In genomic region chr10:80148610-80149290, GRCm38 (mm10) we compare ENCODE assay signal across 8 mouse cellular contexts. TPM values are rescaled to one million over a fixed set of nuclear protein-coding genes. Genes with fewer than 3 reads are reported as not detected.
DNase-seq lines count a peak whose midpoint lies in the region; ATAC-seq and TF ChIP-seq lines count a peak whose summit lies in the region.

No protein-coding gene starts in this region.

- H3K27me3 ChIP-seq in MEL (ENCODE audit: control insufficient read depth in 1 of 2, insufficient read depth in 2 of 2, low read length in 2 of 2): no peaks in the 10 kb centered on the region
- no peaks in the 10 kb centered on the region for H3K27me3 ChIP-seq in forebrain, embryonic 16.5 days (replicated peaks; ENCODE audit: control insufficient read depth, insufficient read depth, low read length)
- no peaks in the 10 kb centered on the region for H3K27me3 ChIP-seq in lung, postnatal 0 days (replicated peaks; ENCODE audit: insufficient read depth, low read length)

- peak overlapping the region; percentile 77 for H3K9ac ChIP-seq in MEL (ENCODE audit: control insufficient read depth, low read depth, low read length, poor library complexity, severe bottlenecking)
- peak overlapping the region; percentile 98 for H3K9ac ChIP-seq in forebrain, embryonic 16.5 days (replicated peaks; ENCODE audit: low read depth, low read length)
- peak overlapping the region; percentile 83 for H3K9ac ChIP-seq in lung, postnatal 0 days (replicated peaks; ENCODE audit: low read depth)

- TF ChIP-seq EP300 in MEL (IDR thresholded peaks at IDR 0.05; ENCODE audit: low read depth in 1 of 2, low read length in 2 of 2): no peak; a peak in 2 of 4 replicates
- no peak; the same call in 1 of the 2 replicates for TF ChIP-seq EP300 in lung, postnatal 0 days (IDR thresholded peaks at IDR 0.05)

- H3K36me3 ChIP-seq in MEL (ENCODE audit: control insufficient read depth in 1 of 2, insufficient read depth in 2 of 2, low read length in 2 of 2): peaks cover 0 to 20% of the 10 kb centered on the region in 2 experiments; a peak in 2 of 4 replicates
- peaks cover under 1% of the 10 kb centered on the region for H3K36me3 ChIP-seq in forebrain, embryonic 16.5 days (ENCODE audit: control insufficient read depth, insufficient read depth)
- peaks cover 12% of the 10 kb centered on the region; the same call in 1 of the 2 replicates for H3K36me3 ChIP-seq in lung, postnatal 0 days (ENCODE audit: insufficient read depth, low read length)

- H3K4me3 ChIP-seq in MEL (ENCODE audit: control insufficient read depth in 1 of 2, insufficient read depth in 1 of 2, low read depth in 2 of 2, low read length in 2 of 2): peak overlapping the region; percentile 62 to 82
- peak overlapping the region; percentile 63 for H3K4me3 ChIP-seq in forebrain, embryonic 16.5 days (replicated peaks; ENCODE audit: low read length)
- H3K4me3 ChIP-seq in lung, postnatal 0 days (ENCODE audit: low read depth, low read length): peak overlapping the region; percentile 85

- peak overlapping the region; percentile 70 for H3K4me2 ChIP-seq in forebrain, embryonic 16.5 days (ENCODE audit: low read length)
- peak overlapping the region; percentile 90 for H3K4me2 ChIP-seq in lung, postnatal 0 days (replicated peaks; ENCODE audit: low read depth, low read length)

- peaks cover 0 to 46% of the 10 kb centered on the region in 2 experiments; a peak in 2 of 4 replicates for H3K4me1 ChIP-seq in MEL (ENCODE audit: control insufficient read depth in 1 of 2, insufficient read depth in 2 of 2, low read length in 2 of 2)
- peaks cover 34% of the 10 kb centered on the region for H3K4me1 ChIP-seq in forebrain, embryonic 16.5 days (replicated peaks; ENCODE audit: control insufficient read depth, insufficient read depth, low read length)
- peaks cover 30% of the 10 kb centered on the region for H3K4me1 ChIP-seq in lung, postnatal 0 days (ENCODE audit: insufficient read depth, low read depth, low read length)

- no peaks in the 10 kb centered on the region for H3K9me3 ChIP-seq in MEL (replicated peaks; ENCODE audit: insufficient read depth, low read length)
- H3K9me3 ChIP-seq in forebrain, embryonic 16.5 days (ENCODE audit: control insufficient read depth, low read length): no peaks in the 10 kb centered on the region
- H3K9me3 ChIP-seq in lung, postnatal 0 days (ENCODE audit: low read length): no peaks in the 10 kb centered on the region

- intact Hi-C loops in heart, postnatal 36 days (cut with DNase I): loop anchor here (1.0 kb wide), 1 partner anchor 17 kb away; the partner anchor contains the start of gene Cirbp

- peak; percentile 43 for TF ChIP-seq RAD21 in MEL (IDR thresholded peaks at IDR 0.05; ENCODE audit: low read depth, low read length)

- WGBS in forebrain, embryonic 16.5 days: under 1% methylated on average over 57 of the region's 57 CpGs
- WGBS in lung, postnatal 0 days: under 1% methylated on average over 50 of the region's 57 CpGs

- TF ChIP-seq POLR2A in MEL (IDR thresholded peaks at IDR 0.05; ENCODE audit: control insufficient read depth in 1 of 2, insufficient read depth in 1 of 2, low read depth in 1 of 2, low read length in 2 of 2, poor library complexity in 1 of 2): no peak

- ATAC-seq in forebrain, embryonic 16.5 days: peak; percentile 51
- peak; percentile 55 for ATAC-seq in lung, postnatal 0 days

- peaks cover 38% of the 10 kb centered on the region for H3K79me2 ChIP-seq in MEL (ENCODE audit: control insufficient read depth, insufficient read depth, low read length, poor library complexity)

- H3K27ac ChIP-seq in MEL (ENCODE audit: control insufficient read depth, low read depth, low read length): peak overlapping the region; percentile 86
- H3K27ac ChIP-seq in forebrain, embryonic 16.5 days (ENCODE audit: low read length): peak overlapping the region; percentile 100
- peak overlapping the region; percentile 100 for H3K27ac ChIP-seq in lung, postnatal 0 days (ENCODE audit: low read length)

- DNase-seq in MEL (ENCODE audit: low read depth, low spot score): peak; percentile 95
- peak; percentile 94 to 98 for DNase-seq in cerebellum, adult 18-20 months
- peak; percentile 96 to 97 for DNase-seq in heart, postnatal 36 days
- peak; percentile 94 for DNase-seq in layer of hippocampus, adult 9-11 months
- peak; percentile 97 for DNase-seq in lung, postnatal 0 days (ENCODE audit: low spot score)
- peak; percentile 96 for DNase-seq in ovary, postnatal 36 days (ENCODE audit: low spot score)
- DNase-seq in thymus, postnatal 14 days: peak; percentile 96

- TF ChIP-seq CTCF in MEL (IDR thresholded peaks at IDR 0.05 in 2 of 3, conservative IDR thresholded peaks at IDR 0.05 in 1 of 3; ENCODE audit: control insufficient read depth in 1 of 3, insufficient read depth in 1 of 3, low read depth in 2 of 3, low read length in 3 of 3, poor library complexity in 1 of 3, severe bottlenecking in 1 of 3): peak; percentile 23 to 88 (median 81); a peak in 5 of 6 replicates
- TF ChIP-seq CTCF in lung, postnatal 0 days (IDR thresholded peaks at IDR 0.05): peak; percentile 79

TF ChIP-seq in MEL, 35 proteins besides CTCF, POLR2A, EP300 and RAD21 (continues in another document):
- TF ChIP-seq SIN3A (IDR thresholded peaks at IDR 0.05; ENCODE audit: low read length) (peak; percentile 89), TBP (IDR thresholded peaks at IDR 0.05; ENCODE audit: low read depth, low read length) (no peak), MYC (IDR thresholded peaks at IDR 0.05; ENCODE audit: low read depth, low read length) (peak; percentile 73; the same call in 1 of the 2 replicates), CHD1 (IDR thresholded peaks at IDR 0.05; ENCODE audit: low read depth, low read length) (0 out of 2 replicates have a peak, but pooled peaks have one; percentile 49), JUND (IDR thresholded peaks at IDR 0.05; ENCODE audit: low read depth, low read length) (no peak), TCF12 (IDR thresholded peaks at IDR 0.05; ENCODE audit: low read depth, low read length) (peak; percentile 11; the same call in 1 of the 2 replicates), ZNF384 (IDR thresholded peaks at IDR 0.05; ENCODE audit: low read depth, low read length) (peak; percentile 95), ZKSCAN1 (IDR thresholded peaks at IDR 0.05; ENCODE audit: low read depth, low read length) (no peak), ELF1 (IDR thresholded peaks at IDR 0.05; ENCODE audit: low read depth, low read length) (0 out of 2 replicates have a peak, but pooled peaks have one; percentile 22), ZMIZ1 (IDR thresholded peaks at IDR 0.05; ENCODE audit: low read depth, low read length) (peak; percentile 61; the same call in 1 of the 2 replicates), RCOR1 (IDR thresholded peaks at IDR 0.05; ENCODE audit: low read depth, low read length) (0 out of 2 replicates have a peak, but pooled peaks have one; percentile 8), NRF1 (IDR thresholded peaks at IDR 0.05; ENCODE audit: insufficient read depth, low read depth, low read length, poor library complexity, severe bottlenecking) (peak; percentile 68), MAZ (IDR thresholded peaks at IDR 0.05; ENCODE audit: low read depth, low read length) (peak; percentile 95), MAX (IDR thresholded peaks at IDR 0.05; ENCODE audit: low read length) (0 out of 2 replicates have a peak, but pooled peaks have one; percentile 29), MXI1 (IDR thresholded peaks at IDR 0.05; ENCODE audit: low read depth, low read length) (peak; percentile 71), CHD2 (IDR thresholded peaks at IDR 0.05; ENCODE audit: low read length) (no peak), SMC3 (IDR thresholded peaks at IDR 0.05; ENCODE audit: low read depth, low read length) (peak; percentile 63)

RNA-seq across cellular contexts. Expression of gene Midn, which starts 0.7 kb away (rescaled TPM):
- 8.1 and 8.3 TPM in 2 replicates for total RNA-seq in MEL (2012; rRNA removed)
- polyA plus RNA-seq in MEL (2012; ENCODE audit: insufficient read depth in 1 of 2, insufficient read length in 2 of 2, low read depth in 1 of 2, low replicate concordance in 2 of 2, missing spikeins in 1 of 2): 10 to 100 TPM in 1 of 2 experiments, not detected in 1; 26.7 TPM
- 26.5 and 30.9 TPM in 2 replicates for polyA plus RNA-seq in forebrain, embryonic 16.5 days (2015; fragmentation: Nextera tagmentation; extraction: Ambion mirVana)
- total RNA-seq in heart, postnatal 36 days (2021): 100 to 1,000 TPM in 1 of 2 experiments, 10 to 100 TPM in 1; 99.9 to 117 TPM
- 13.2 and 14.2 TPM in 2 replicates for polyA plus RNA-seq in lung, postnatal 0 days (2015; fragmentation: Nextera tagmentation; extraction: Ambion mirVana)

RNA-seq across cellular contexts. Expression of gene Cbarp, which starts 8.1 kb away (rescaled TPM):
- 4.8 and 6.8 TPM in 2 replicates for total RNA-seq in MEL (2012; rRNA removed)
- polyA plus RNA-seq in MEL (2012; ENCODE audit: insufficient read depth in 1 of 2, insufficient read length in 2 of 2, low read depth in 1 of 2, low replicate concordance in 2 of 2, missing spikeins in 1 of 2): 10 to 100 TPM in 1 of 2 experiments, not detected in 1; 19.3 TPM
- 33.0 and 44.5 TPM in 2 replicates for polyA plus RNA-seq in forebrain, embryonic 16.5 days (2015; fragmentation: Nextera tagmentation; extraction: Ambion mirVana)
- total RNA-seq in heart, postnatal 36 days (2021): 1 to 10 TPM; 2.0 to 4.7 TPM
- polyA plus RNA-seq in lung, postnatal 0 days (2015; fragmentation: Nextera tagmentation; extraction: Ambion mirVana): 5.1 and 5.5 TPM in 2 replicates

RNA-seq across cellular contexts. Expression of gene Atp5d, which starts 10.3 kb away (rescaled TPM):
- total RNA-seq in MEL (2012; rRNA removed): 308 and 324 TPM in 2 replicates
- polyA plus RNA-seq in MEL (2012; ENCODE audit: insufficient read depth in 1 of 2, insufficient read length in 2 of 2, low read depth in 1 of 2, low replicate concordance in 2 of 2, missing spikeins in 1 of 2): 100 to 1,000 TPM; 300 to 657 TPM
- 404 and 433 TPM in 2 replicates for polyA plus RNA-seq in forebrain, embryonic 16.5 days (2015; fragmentation: Nextera tagmentation; extraction: Ambion mirVana)
- 1,000 to 10,000 TPM; 1,105 to 1,168 TPM for total RNA-seq in heart, postnatal 36 days (2021)
- 463 and 491 TPM in 2 replicates for polyA plus RNA-seq in lung, postnatal 0 days (2015; fragmentation: Nextera tagmentation; extraction: Ambion mirVana)

RNA-seq across cellular contexts. Expression of gene Cirbp, which starts 17.0 kb away (rescaled TPM):
- total RNA-seq in MEL (2012; rRNA removed): 21.2 and 27.2 TPM in 2 replicates
- polyA plus RNA-seq in MEL (2012; ENCODE audit: insufficient read depth in 1 of 2, insufficient read length in 2 of 2, low read depth in 1 of 2, low replicate concordance in 2 of 2, missing spikeins in 1 of 2): 10 to 100 TPM in 1 of 2 experiments, not detected in 1; 56.6 TPM
- 318 and 335 TPM in 2 replicates for polyA plus RNA-seq in forebrain, embryonic 16.5 days (2015; fragmentation: Nextera tagmentation; extraction: Ambion mirVana)
- 10 to 100 TPM; 48.2 to 67.0 TPM for total RNA-seq in heart, postnatal 36 days (2021)
- 203 and 305 TPM in 2 replicates for polyA plus RNA-seq in lung, postnatal 0 days (2015; fragmentation: Nextera tagmentation; extraction: Ambion mirVana)

RNA-seq across cellular contexts. Expression of gene 1600002K03Rik, which starts 24.0 kb away (rescaled TPM):
- 16.9 and 17.7 TPM in 2 replicates for total RNA-seq in MEL (2012; rRNA removed)
- polyA plus RNA-seq in MEL (2012; ENCODE audit: insufficient read depth in 1 of 2, insufficient read length in 2 of 2, low read depth in 1 of 2, low replicate concordance in 2 of 2, missing spikeins in 1 of 2): 10 to 100 TPM in 1 of 2 experiments, not detected in 1; 11.4 TPM
- 8.5 and 10.6 TPM in 2 replicates for polyA plus RNA-seq in forebrain, embryonic 16.5 days (2015; fragmentation: Nextera tagmentation; extraction: Ambion mirVana)
- 1 to 10 TPM; 4.4 to 4.6 TPM for total RNA-seq in heart, postnatal 36 days (2021)
- 10.4 and 11.7 TPM in 2 replicates for polyA plus RNA-seq in lung, postnatal 0 days (2015; fragmentation: Nextera tagmentation; extraction: Ambion mirVana)

Comparison
In these comparisons a context has a peak if more than half of its experiments do, and no peak if none do; other contexts are left out.
1. Peak in every context shown above with its lines: DNase-seq, ATAC-seq, H3K4me3 ChIP-seq and H3K27ac ChIP-seq.